Mouse (Mus musculus): Measurements from ENCODE around the gene Lelp1.
A peak's percentile ranks its signal among the peaks of the same experiment; 100 is the strongest.

The Lelp1 gene

GRCm38 (mm10) chr3:92142644-92143043 is at the start of gene Lelp1:
Lelp1 (minus strand) TSS chr3:92142744.
- no peak for DNase-seq (ENCODE audit: low spot score in 2 of 2)

- DNase-seq (ENCODE audit: low spot score in 2 of 2) = no peak
Measured at GRCm38 (mm10) chr3:92176880-92177279, 34.3 kb upstream of the Lelp1 start.

- DNase-seq (ENCODE audit: low spot score in 2 of 2) = peak in 1 of 2 experiments; percentile 27
Measured at GRCm38 (mm10) chr3:92169847-92170246, 27.3 kb upstream of the Lelp1 start.

GRCm38 (mm10) chr3:92153322-92153721 is 10.8 kb upstream of the Lelp1 start:
- no peak for DNase-seq (ENCODE audit: low spot score in 2 of 2)

GRCm38 (mm10) chr3:92150631-92151277 is 8.2 kb upstream of the Lelp1 start:
- DNase-seq (ENCODE audit: low spot score in 2 of 2) = no peak

GRCm38 (mm10) chr3:92147913-92148312 is 5.4 kb upstream of the Lelp1 start:
- DNase-seq (ENCODE audit: low spot score in 2 of 2) = no peak

- no peak for DNase-seq (ENCODE audit: low spot score in 2 of 2)
Measured at GRCm38 (mm10) chr3:92147420-92147819, 4.9 kb upstream of the Lelp1 start.

- DNase-seq (ENCODE audit: low spot score in 2 of 2) = no peak
Measured at GRCm38 (mm10) chr3:92123847-92124246, 18.7 kb downstream of the Lelp1 start, which contains the start of gene Prr9. Prr9 (minus strand) TSS chr3:92123947.

GRCm38 (mm10) chr3:92120902-92121301 is 21.6 kb downstream of the Lelp1 start:
- DNase-seq (ENCODE audit: low spot score in 2 of 2) = no peak

GRCm38 (mm10) chr3:92117930-92118329 is 24.6 kb downstream of the Lelp1 start:
- DNase-seq (ENCODE audit: low spot score in 2 of 2) = no peak

- no peak for DNase-seq (ENCODE audit: low spot score in 2 of 2)
Measured at GRCm38 (mm10) chr3:92111526-92111925, 31.0 kb downstream of the Lelp1 start.

GRCm38 (mm10) chr3:92110790-92111189 is 31.8 kb downstream of the Lelp1 start:
- no peak for DNase-seq (ENCODE audit: low spot score in 2 of 2)

GRCm38 (mm10) chr3:92106582-92106981 is 36.0 kb downstream of the Lelp1 start:
- no peak for DNase-seq (ENCODE audit: low spot score in 2 of 2)

Data from urinary bladder, postnatal 4 days (tissue).